Mouse (Mus musculus): ENCODE data around the gene Aff1.

Aff1 gene

DNA sequence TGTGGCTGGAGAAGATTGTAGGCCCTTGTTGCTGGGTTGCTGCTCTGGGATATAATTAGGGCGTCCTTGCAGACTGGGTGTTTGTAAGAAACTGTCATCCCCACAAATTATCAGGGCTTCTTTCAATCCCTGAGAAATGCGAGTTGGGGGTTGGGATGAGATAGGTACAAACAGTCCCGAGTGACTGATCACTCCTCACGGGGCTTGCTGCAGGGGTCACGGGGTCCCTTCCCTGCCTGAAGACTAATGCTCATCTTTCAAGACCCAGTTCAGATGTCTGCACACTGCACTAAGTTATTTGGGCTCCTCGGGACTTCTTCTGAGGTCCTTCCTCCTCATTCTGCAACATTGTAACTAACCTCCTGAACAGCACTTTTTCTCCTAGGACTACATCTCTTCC, 79.2 kb downstream of the Aff1 start:
- no peak for DNase-seq (ENCODE audit: low read depth, low spot score)

DNA sequence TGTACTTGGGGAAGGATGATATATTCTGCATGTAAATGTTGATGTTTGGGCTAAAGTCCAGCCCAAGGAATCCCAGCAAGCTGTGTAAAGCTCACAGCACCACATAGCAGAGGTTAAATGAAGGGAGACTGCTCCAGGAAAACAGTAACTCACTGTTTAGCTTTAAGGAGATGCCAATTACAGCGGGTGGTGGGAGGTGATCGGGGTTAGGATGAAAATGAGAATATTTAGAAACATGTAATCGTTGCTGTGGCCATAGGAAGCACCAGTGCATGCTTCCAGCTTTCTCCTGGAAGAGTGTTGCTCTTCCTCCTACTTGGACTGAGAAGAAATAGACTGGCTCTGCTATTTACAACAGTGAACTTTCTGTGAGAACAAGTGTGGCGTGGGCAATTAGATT, 80.1 kb downstream of the Aff1 start:
- no peak for DNase-seq (ENCODE audit: low read depth, low spot score)

DNA sequence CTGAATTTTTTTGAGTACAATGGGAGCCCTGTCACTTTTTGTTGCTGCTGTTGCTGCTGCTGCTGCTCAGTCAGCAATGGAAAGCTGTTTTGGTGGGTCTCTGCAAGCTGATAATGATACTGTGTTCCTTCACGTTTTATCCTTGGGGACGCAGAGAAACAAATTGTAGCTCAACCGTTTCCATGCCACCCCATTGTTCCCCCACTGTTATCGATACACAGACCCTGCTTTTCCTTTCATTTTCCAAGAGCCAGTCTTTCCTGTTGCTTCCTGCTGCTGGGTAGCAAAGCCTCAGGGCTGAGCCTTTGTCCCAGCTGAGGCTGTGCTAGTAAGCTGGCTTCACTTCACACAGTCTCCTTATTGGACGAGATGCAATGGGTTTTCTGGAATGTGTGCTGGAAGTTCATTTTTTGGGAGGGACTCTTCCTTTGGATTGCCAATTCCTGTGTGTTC, 81.0 kb downstream of the Aff1 start:
- no peak for DNase-seq (ENCODE audit: low read depth, low spot score)

DNA sequence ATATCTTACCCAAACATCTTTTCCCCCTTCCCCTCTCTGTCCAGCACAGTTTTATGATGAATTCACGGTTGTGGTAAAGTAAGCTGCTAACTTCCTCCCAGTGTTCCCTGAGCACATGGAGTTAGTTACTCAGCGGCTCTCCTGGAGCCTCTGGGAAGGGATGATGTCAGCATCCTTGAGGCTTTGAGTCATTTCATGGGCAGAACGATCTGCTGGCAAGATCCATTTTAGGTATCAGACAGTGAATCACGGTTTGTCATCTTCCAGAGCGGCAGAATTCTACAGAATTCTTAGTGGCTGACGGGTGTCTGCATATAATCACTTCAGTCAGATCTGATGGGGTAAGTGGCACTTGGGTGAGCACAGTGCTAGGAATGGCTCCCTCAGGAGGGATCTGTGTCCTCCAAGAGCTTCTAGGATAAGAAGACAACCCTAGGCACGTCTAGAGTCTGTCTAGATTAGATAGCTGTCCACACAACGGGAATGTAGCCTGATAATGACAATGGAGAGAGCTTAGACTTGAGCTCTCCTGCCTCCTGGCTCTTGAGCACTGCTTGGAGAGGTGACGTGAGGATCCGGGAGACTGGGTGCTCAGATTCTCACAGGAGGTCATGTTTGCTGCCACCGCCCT, 82.6 kb downstream of the Aff1 start:
- no peak for DNase-seq (ENCODE audit: low read depth, low spot score)

DNA sequence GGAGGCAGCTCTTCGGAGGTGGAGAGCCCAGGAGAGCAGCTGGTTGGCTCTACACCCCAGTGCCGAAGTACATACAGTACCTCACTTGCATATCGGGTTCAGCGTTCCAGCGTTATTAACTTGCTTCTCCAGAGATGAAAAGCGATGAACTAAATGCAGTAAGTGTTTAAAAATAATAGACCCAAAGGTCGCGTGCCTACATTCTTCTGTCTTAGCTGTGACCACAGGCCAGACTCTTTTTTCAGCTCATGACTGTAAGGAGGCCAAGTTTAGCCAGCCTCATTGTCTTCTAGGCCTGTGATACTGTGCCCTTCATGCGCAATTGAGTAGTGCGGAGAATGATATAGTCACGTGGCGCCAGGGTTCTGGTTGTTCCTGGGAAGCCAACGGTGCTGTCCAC, 83.3 kb downstream of the Aff1 start:
- DNase-seq (ENCODE audit: low read depth, low spot score) = no peak

DNA sequence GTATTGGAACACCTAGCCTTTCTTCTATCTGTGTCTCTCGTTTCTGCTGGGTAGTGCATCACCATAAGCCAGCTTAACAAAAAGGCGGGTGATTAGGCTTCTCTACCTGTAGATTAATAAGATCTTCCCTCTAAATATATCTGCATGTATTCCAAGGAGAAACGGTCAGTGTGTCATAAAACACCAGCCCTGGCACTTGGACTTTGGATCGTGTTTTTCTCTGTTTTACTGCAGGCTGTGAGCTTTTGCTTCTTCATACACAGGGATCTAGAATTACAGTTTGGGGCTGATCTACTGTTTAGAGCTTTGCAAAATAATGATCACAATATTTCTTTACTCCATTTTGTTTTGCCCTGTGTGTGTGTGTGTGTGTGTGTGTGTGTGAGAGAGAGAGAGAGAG, 84.7 kb downstream of the Aff1 start:
- DNase-seq (ENCODE audit: low read depth, low spot score) = no peak

DNA sequence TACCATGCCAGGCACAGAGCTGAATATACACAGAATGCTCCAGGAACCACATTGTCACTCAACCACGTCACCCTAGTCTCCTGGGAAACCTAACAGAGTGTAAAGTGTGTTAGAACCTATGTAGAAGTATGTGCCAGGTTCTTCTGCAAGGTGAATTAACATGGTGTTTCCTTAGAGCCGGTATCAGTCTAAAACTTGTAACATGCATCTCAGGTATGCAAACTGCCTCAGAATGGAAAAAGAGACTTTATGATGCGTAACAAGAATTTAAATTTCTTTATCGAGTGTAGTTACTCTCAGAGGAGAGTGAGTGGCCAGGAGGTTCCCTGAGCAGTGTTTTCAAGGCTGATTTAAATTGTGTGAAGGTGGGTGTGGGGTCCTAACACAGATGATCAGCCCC, 85.3 kb downstream of the Aff1 start:
- no peak for DNase-seq (ENCODE audit: low read depth, low spot score)

DNA sequence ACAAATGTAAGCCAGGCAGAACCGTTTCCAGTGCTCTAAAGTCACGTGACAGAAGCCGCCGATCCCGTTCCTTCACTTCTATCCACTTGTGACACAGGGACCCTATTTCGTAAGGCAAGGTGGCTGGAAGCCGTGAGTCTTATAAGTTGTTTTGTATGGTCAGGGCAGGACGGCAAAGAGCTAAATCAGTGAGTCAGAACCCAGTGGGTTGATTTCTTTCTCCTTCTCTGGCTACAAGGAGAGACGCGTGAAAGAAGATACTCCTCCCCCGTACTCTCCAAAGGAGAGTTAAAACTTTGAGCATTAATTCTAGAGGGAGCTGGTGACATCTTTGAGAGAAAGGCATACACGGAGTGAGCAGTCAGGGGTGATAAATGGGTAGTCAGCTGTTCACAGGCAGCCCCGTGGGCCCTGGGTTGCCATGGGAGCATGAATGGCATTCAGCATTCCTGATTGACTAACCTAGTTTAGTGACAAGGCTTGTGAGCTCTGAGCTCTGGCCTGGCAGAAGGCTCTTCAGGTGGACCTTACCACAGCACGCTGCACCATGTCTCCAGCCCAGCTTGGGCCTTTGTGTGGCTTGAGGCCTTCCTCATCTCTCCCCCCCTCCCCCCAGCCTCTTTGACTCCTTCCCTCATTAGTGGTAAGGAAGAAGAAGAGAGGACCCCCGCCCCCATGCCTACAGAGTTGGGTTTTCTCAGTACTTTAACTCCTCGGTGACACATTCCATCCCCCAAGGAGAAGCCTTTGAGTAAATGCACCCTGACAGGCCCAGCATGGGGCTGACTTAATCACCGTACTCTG, 86.3 kb downstream of the Aff1 start:
- no peak for DNase-seq (ENCODE audit: low read depth, low spot score)

DNA sequence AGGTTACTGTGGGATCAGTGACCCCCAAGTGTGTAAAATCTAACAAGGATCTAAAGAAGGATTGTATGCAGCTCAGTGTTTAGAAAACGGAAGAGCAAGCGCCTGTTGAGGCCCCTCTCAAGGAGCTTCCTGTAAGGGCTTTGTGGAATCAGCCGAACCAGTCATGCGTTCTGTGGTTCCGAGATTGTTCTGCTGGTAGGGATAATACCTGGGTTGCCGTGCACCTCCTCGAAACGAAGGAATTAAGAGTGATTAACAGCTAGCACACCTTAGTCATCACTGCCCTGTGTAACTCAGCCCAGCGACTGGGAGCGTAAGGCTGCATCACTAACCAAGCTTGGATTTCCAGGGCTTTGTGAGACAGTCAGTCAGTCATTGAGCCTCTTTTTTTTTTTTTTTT, 87.7 kb downstream of the Aff1 start:
- DNase-seq (ENCODE audit: low read depth, low spot score) = no peak

DNA sequence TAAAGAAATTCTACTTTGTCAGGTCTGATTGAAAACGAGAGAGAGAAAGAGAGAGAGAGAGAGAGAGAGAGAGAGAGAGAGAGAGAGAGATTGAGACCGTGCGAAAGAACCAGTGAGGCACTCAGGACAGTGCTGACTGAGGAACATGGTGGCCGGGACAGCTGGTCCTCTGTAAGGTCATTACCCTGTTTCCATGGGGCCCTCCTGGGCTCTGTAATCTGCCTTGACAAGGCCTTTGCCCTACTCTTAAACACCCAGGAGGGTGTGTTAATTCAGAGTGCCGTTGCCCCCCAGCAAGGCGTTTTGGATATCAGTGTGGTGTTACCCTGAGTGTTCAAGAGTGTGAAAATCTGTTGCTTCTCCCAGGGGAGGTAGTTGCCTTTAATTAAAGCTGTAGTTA, 88.1 kb downstream of the Aff1 start:
- DNase-seq (ENCODE audit: low read depth, low spot score) = no peak

DNA sequence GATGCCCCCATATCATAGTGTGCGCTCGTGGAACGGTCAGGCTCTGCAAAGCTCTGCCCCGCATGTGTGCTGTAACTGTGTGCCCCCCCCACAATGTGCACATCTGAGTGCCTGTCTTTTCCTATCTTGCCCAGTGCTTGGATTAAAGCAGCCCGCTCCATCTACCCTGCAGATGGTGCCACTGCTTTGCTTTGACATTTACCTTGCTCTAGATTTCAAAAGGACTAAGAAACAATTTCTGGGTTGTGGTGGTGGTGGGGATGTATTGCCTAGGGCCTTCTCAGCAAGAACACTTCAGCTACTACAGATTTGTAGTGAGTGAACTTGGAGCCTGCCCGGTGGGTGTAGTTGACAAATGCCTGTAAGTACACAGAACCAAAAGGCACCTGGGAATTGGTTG, 88.7 kb downstream of the Aff1 start:
- DNase-seq (ENCODE audit: low read depth, low spot score) = no peak

DNA sequence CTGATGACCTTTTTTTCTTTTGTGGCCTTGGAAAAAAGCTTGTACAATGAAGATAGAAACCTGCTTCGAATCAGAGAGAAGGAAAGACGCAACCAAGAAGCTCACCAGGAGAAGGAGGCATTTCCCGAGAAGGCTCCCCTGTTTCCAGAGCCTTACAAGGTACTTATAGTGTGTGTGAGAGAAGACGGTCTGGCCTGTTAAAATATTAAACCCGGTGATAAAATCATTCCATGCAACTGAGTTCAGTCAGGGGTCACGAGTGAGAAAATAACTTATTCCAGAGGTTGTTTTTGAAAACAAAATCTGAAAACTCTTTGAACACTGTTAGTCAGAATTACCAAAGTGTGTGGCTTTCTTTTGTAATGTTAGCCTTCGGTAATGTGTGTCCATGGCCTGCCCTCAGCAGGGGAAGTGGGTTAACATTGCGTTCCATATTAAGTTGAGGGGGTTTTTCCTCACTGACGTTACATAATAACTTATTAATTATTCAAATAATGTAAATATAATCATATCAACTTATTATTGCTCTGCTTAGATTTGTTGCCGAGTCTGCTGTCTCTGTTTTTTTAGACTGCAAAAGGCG, 91.0 kb downstream of the Aff1 start:
- no peak for DNase-seq (ENCODE audit: low read depth, low spot score)

DNA sequence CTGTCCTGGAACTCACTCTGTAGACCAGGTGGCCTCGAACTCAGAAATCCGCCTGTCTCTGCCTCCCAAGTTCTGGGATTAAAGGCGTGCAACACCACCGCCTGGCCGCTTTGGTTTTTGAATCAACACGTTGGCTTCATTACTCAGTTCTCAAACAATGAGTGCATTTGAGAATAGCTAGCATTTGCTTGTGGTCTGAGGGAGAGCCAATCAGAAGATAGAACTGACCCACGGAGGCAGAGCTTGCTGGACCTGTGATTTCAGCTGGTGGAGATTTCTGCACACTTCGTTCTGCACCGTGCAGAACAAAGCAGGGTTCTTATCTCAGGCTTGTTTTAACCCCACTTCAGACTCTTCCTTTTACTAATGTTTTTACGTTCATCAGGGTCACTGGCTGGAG, 93.9 kb downstream of the Aff1 start:
- no peak for DNase-seq (ENCODE audit: low read depth, low spot score)

DNA sequence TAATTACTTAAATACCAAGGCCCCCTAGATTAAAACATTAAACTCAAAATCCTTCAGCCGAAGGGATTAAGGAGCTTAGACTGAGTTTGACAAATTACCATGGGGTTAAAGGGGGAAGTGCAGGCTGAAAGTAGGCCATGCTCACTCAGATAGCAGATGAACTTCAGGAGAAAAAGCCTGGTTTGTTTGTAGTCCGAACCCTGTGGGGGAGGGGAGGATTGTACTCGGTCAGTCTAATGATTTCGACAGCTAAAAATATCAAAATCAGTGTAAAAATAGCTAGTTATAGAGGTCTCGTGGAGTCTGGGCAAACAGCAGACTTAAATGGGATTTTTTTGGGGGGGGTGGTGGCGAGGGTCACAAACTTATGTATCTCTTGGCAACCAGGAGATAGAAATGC, 96.3 kb downstream of the Aff1 start:
- no peak for DNase-seq (ENCODE audit: low read depth, low spot score)

DNA sequence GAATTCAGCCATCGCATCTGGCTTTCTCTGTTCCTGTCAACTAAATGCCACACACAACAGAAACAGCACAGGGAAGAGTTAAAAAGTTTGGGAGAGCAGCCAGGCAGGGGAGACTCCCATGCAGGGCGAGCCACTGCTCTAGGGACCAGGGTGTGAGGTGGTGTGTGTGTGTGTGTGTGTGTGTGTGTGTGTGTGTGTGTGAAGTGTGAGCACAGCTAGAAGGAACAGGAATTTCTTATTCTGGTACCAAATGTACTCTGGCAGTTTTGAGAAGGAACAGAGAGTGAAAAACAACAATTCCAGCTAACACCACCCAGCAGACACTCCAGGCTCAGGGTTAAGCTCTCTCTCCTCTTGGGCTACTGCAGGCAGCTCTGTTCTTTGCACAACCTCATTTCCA, 96.8 kb downstream of the Aff1 start:
- DNase-seq (ENCODE audit: low read depth, low spot score) = no peak

DNA sequence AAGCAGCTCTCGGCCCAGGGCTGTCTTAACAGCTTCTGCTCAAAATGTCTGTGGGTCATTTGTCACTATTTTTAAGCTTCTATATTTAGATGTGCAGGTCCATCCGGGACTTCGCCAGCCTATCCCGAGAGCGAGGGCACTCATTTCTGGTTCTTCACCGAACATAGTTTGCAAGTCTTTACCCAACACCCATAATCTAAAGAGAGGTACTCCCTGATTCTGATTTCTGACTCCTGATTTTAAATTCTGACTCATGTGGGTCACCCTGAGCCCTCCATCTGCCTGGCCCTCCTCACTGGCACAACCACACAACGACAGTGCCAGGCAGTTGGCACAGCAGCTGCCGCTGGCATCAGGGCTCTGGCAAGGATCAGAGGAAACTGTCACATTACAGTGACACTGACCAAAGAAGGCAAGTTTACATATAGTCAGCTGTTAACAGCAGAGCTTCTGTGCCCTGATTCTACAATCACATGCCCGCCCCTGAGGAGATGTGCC, 97.5 kb downstream of the Aff1 start:
- no peak for DNase-seq (ENCODE audit: low read depth, low spot score)

DNA sequence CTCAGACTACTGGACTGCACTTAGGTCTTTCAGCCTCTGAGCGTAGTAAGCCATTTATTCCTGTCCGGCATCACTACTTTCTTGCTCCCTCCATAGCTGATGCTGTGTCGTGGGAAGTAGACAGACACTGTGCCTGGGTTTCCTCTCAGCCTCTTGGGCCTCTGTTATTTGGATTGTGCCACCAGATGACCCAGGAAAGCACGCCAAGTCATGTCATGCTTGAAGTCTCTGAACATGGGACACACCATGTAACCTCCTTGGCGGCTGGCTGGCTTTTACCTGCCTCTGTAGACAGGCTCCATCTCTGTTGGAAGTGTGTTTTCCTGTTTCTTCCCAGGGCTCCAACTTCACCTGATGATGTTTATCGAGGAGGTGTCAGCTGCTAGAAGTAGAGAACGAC, 99.6 kb downstream of the Aff1 start:
- DNase-seq (ENCODE audit: low read depth, low spot score) = no peak

DNA sequence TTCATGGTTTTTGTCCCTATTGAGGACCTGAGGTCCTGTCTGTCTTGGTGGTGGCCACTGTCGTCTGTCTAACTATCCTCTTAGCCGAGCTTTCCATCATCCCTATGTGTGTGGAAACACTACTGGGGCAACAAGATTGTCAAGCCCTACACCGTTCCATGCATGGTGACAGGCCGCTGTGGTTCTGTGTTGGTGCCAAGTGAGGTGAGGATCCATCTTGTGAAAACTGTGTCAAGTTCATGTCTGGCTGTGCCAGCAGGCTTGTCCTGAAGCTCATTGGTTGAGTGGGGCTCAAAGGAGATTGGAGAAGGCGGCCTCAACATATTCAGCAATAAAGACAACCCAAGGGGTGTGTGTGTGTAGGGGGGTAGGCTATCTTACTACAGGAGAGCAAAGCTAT, 102.9 kb downstream of the Aff1 start:
- no peak for DNase-seq (ENCODE audit: low read depth, low spot score)

DNA sequence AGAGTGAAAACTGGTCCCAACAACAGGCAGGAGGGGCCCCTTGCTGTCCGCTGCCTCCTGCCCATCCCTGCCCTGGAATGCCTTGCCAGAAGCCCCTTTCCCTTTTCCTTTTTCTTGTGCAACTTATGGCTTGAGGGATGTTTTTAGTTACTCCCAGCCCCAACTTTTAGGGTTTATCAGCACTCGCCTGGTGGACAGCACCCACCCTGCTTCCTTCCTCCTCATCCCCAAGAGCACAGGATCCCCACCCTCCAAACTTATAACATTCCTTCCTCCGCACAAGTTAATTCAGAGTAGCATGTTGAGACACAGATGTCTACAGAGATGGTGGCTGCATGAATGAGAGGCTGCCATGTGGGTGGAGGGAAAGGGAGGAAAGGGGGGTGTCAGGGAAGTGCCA, 103.9 kb downstream of the Aff1 start:
- DNase-seq (ENCODE audit: low read depth, low spot score) = no peak

DNA sequence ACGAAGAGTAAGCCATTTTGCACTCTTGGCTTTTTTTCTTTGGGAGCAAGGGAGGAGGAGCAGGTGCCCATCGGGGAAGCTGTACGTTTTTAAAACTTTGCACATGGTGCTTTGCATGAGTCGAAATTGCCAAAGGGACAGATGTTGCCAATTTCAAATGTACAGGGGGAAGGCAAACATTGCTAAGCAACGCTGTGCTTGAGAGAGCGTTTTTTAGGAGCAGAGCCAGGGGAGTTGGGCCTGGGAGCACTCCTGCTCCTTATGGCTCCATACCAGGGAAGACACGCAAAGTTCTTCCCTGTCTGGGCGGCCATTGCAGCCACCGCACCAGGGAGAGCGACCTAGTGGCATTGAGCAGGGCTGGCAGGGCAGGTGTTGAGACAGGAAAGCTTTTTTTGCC, 105.6 kb downstream of the Aff1 start:
- no peak for DNase-seq (ENCODE audit: low read depth, low spot score)

DNA sequence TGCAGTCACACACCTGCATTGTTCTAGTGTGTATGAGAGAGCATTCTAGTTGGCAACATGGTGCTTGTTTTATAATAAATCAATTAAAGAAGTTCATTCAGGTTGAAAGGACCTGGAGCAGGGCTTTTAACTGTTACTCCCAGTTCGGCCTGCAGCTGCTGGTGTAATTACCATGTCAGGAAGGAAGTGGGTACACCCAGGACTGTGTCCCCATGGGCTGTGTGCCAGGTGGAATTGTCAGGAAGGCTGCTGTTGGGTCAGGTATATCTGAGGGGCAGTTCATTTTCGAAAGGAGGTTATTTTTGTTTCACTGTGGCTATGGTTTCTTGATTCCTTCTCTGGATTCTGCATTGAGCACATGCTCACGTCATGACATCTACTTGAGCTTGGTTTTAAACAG, 107.3 kb downstream of the Aff1 start:
- no peak for DNase-seq (ENCODE audit: low read depth, low spot score)

DNA sequence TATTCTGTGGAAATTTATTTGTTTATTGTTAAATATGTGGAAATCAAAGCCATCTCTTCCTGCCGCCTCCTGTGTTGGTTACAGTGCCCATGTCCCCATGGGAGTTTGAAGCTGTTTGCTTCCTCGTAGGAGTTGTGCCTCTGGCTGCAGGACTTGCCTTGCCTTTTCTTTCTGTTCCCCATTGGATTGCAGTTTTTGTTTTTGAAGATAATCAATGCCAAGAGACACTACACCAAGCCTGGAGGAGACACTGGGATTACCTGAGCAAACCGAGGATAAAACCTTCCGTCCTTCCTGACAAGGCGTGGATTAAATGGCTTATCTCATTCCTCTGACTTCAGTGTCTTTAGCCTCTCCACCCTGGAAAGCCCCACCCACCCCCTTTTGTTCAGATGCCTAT, 107.8 kb downstream of the Aff1 start:
- no peak for DNase-seq (ENCODE audit: low read depth, low spot score)

DNA sequence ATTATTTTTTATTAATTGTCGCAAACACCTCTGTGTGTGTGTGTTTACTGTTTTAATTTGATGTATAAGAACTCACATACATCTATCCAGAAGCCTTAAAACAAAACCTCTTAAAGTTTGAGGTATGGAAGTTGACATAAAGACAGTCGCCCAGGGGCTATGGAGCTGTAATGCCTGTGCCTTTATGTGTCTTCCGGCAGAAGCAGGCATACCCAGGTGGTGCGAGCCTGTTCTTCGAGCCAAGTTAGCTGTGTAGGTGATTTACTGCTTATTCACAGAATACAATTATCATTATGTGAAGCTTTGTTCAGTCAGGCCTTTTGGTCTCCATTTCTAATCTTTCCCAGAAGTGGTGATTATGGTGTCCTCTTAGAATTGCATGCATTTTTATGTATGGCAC, 111.2 kb downstream of the Aff1 start:
- no peak for DNase-seq (ENCODE audit: low read depth, low spot score)
